Mouse (Mus musculus) liver, postnatal 0 days (tissue): ENCODE measurements around the gene Fndc9.
A peak's percentile ranks its signal among the peaks of the same experiment; 100 is the strongest.

Experiments used
- CTCF ChIP-seq: sonication (generic); IDR thresholded peaks from 2 replicates; pipeline ENCODE4 v1.5.1; 2016; ENCODE audit warnings: antibody characterized with exemption, low read depth
- EP300 ChIP-seq: IDR thresholded peaks from 2 replicates; pipeline ENCODE4 v1.6.1; 2016; ENCODE audit warnings: antibody characterized with exemption, low read depth, mild to moderate bottlenecking

GRCm38 (mm10) chr11:46273969-46274368 is 38.6 kb downstream of the Fndc9 start:
- TF ChIP-seq CTCF (peak; percentile 32; the same call in 1 of the 2 replicates), EP300 (no peak)
